Mouse (Mus musculus) left cerebral cortex, postnatal 10 days (tissue): ENCODE results near the gene Gm14325. TPM values are rescaled to one million over a fixed set of nuclear protein-coding genes. Genes with fewer than 3 reads are reported as not detected.
"Not testable (repeated sequence)": the region's sequence is repeated elsewhere in the genome, so short reads cannot be mapped to it uniquely, and the experiment has no call there.

Experiments
- DNase-seq, 2 experiments: peaks; one replicate each; pipeline ENCODE4 v3.0.0; 2021 to 2022; ENCODE audit warnings: low spot score in 2 of 2, mixed read lengths in 1 of 2; ENCODE audit errors: extremely low spot score in 1 of 2
- intact Hi-C: fragments of 180-260 bp; cut with DNase I; formaldehyde crosslinking; loops from one replicate; pipeline ENCODE4 v1.15.1; 2025
- total RNA-seq, 2 experiments: library from RNA; stranded (reverse); gene quantifications; 2 replicates each; pipeline ENCODE4 v1.2.3; 2021

The Gm14325 gene
- total RNA-seq, result 100 to 1,000 TPM; 134 to 139 TPM

GRCm38 (mm10) chr2:177839901-177840663 is at the start of gene Gm14325:
Gm14325 (minus strand) TSS chr2:177840336.
- DNase-seq, result peak; percentile 71 to 76
- intact Hi-C loops, result not testable (repeated sequence)

DNA sequence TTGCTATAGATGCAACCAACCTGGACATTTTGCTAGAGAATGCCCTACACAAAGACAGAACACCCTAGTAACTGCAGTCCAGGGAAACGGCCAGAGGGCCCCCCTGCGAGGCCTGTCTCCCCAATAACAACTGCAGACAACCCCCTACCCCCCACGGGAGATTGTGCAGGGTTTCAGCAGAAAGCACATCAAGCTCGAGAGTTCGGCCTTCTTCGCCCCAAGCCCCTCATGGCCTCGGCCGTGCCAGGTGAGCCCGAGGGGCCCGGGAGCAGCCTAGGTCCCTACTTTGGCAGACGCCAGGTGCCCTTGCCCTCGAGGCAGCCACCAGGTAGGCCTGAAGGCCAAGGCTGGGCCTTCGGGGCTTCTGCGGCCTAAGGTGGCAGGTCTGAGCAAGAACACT is 47.6 kb upstream of the Gm14325 start:
- intact Hi-C loops, result not testable (repeated sequence)

DNA sequence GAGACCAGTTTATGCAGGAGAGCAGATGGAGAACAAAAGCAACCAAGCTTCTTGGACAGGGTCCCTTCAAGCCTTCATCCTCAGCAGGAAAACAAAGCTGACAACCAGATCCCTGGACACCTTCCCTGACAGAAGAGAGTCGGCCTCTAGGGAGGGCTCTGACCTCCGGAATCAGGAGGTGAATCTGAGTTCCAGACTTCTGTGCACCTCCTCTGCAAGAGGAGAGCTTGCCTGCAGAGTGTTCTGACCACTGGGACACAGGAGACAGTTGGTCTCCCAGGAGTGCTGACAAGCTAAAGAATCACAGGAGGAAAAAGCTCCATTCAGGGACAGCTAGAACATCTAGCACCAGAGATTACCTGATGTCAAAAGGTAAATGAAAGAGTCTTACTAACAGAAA is 22.1 kb upstream of the Gm14325 start:
- intact Hi-C loops, result not testable (repeated sequence)

More for the DNA sequence above, 47.6 kb upstream of the Gm14325 start:
- DNase-seq, result not testable (repeated sequence)

GRCm38 (mm10) chr2:177843666-177844065 is 3.5 kb upstream of the Gm14325 start:
- DNase-seq, intact Hi-C loops: not testable (repeated sequence)

More for the DNA sequence above, 22.1 kb upstream of the Gm14325 start:
- not testable (repeated sequence) for DNase-seq

DNA sequence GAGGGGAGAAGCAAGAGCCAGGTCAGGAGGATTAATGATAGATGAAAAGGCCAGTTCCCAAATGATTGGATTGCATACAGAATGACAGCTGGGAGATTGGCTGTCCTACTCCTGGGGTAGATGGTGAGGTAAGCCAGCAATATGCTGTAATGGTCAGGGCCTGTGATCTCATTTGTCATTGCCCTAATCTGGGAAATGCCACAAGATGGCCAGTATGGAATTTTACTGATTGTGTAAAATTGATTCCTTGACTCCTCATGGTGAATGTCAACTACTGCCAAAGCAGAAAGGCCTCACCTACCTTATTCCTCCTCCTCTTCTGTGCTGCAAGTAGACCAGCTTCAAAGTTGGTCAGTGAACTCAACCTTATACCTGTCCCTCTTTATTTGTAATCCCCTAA is 3.4 kb downstream of the Gm14325 start:
- intact Hi-C loops, DNase-seq: not testable (repeated sequence)

DNA sequence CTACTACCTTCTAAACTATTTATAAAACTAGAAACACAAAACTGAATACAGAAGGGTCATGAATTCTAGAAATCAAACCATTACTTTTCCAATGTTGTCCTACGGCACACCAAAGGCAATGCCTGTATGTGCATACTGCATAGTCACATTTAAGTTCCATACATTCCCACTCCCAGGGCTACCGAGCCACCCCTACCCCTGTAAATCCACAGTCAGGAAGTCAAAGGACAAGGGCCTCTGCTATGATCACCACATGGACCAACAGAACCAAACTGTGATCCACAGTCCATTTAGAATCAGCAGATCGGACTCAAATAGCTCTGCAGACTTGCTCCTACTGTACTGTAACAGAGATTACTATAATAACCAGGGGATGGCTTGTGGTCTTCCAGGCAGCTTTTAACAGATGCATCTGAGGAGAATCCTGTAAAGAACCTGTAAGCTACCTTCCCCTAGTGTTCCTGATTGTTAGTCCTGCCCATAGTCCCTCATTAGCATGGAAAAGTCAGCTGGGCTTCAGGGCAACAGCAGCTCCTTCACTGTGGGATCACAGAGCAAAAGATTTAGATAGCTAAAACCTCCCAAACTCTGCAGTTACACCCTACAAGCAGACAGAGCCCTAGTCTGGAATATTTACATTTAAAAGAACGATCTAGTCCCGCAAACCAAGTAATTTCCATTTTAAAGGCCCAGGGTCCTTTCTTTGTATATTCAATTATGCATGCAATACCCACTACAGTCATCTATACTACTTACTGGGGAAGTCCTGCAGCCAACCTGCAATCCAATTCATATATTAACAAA is 4.2 kb downstream of the Gm14325 start:
- intact Hi-C loops, DNase-seq: not testable (repeated sequence)

DNA sequence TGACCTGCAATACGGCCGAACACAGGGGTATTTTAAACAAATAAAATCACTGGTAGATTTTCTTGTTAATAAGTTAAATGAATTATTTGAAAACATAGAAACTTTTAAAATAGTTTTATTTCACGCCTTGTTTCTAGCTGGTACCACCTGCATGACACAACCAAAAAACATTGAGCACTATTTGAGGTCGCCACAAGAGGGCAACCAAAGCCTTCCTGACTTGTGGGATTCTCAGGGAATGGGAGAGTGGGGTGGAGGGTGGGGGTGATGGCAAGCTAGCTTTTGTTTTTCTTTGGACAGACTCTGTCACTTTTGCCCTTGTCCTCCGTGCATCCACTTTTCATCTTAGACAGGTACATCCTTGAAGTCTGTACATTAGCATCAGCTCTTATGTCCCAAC is 18.2 kb downstream of the Gm14325 start:
- intact Hi-C loops, result not testable (repeated sequence)
- peak in 1 of 2 experiments; percentile 44 for DNase-seq

- DNase-seq, intact Hi-C loops: not testable (repeated sequence)
Measured at GRCm38 (mm10) chr2:177806170-177806569, 34.0 kb downstream of the Gm14325 start.

GRCm38 (mm10) chr2:177787351-177787750 is 52.8 kb downstream of the Gm14325 start:
- intact Hi-C loops, result not testable (repeated sequence)

More at GRCm38 (mm10) chr2:177787351-177787750, 52.8 kb downstream of the Gm14325 start:
- not testable (repeated sequence) for DNase-seq

Other genes starting within 250 kb of the Gm14325 start
- gene Gm14322, start 81.0 kb downstream of the Gm14325 start, total RNA-seq, result 10 to 100 TPM; 23.2 to 26.3 TPM
- gene Gm14327, start 56.8 kb upstream of the Gm14325 start, total RNA-seq, result 1 to 10 TPM; 6.2 TPM
- gene Zfp972, start 85.3 kb upstream of the Gm14325 start, total RNA-seq, result 1 to 10 TPM in 1 of 2 experiments, not detected in 1; 1.4 TPM
- 10 to 100 TPM; 44.1 to 54.4 TPM for gene Gm14326, start 117.0 kb upstream of the Gm14325 start, total RNA-seq
- 10 to 100 TPM; 20.9 to 22.7 TPM for gene Zfp971, start 182.9 kb upstream of the Gm14325 start, total RNA-seq
- 10 to 100 TPM; 14.0 to 17.1 TPM for gene Zfp931, start 238.1 kb upstream of the Gm14325 start, total RNA-seq